Mouse (Mus musculus) right cerebral cortex, adult 2 months (tissue): ENCODE measurements around the gene Zfp989.
"Not testable (repeated sequence)": the region's sequence is repeated elsewhere in the genome, so short reads cannot be mapped to it uniquely, and the experiment has no call there.

Experiments
- DNase-seq, 2 experiments: peaks; one replicate each; pipeline ENCODE4 v3.0.0; 2021 to 2022; ENCODE audit warnings: low spot score in 2 of 2

Gene Zfp989

GRCm38 (mm10) chr4:146971757-146972156, at the start of gene Zfp989:
Gene Zfp989 (plus strand): TSS chr4:146971976.
- DNase-seq = peak in 1 of 2 experiments; percentile 1

DNA sequence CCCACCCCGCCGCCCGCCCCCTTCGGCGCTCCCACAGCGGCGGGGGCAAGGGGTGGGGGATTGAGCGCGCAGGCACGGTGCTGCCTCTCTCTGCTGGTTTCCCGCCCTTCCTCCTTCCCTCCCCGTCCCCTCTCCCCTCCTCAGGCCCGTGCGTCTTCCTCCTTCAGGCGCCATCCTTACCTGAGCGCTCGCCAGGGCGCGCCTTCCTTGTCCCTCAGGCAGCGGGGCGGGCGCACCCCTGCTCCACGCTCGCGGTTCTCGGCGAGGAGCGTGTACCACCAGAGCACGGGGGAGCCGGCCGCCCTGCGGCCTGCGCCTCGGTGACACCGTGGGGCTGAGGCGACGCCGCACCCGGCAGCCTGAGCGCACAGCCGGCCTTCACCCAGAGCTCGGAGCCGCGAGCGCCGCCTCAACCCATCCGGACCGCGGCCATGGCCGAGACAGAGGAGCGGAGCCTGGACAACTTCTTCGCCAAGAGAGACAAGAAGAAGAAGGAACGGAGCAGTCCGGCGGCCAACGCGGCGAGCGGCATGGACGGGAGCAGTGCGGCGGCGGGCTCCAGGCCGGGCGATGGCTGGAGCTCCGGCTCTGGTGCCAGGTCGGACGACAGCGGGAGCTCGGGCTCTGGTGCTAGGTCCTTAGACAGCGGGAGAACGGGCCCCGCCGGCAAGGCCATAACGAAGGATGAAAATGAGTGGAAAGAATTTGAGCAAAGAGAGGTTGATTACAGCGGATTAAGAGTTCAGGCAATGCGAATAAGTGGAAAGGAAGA, 39.3 kb upstream of the Zfp989 start:
- no peak for DNase-seq

DNA sequence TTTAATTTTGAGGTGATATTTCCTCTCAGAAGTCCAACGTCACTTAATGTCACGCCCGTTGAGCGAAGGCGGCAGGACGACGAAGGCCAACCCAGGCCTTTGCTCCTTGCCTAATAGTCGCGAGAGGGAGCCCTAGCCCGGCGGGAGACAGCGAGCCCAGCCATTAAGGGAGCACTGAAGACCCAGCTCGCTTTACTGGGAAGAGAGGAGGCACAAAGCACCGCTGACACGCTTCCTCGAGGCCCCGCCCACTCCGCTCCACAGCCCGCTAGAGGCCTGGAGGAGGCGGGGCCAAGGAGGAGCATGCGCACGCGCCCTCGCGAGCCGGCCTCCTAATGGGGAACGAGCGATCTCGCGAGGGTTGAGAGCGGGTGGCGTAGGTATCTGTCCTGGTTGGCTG, 30.1 kb upstream of the Zfp989 start:
- not testable (repeated sequence) for DNase-seq

GRCm38 (mm10) chr4:146976581-146976980, 4.8 kb downstream of the Zfp989 start:
- not testable (repeated sequence) for DNase-seq

- DNase-seq = not testable (repeated sequence)
Observed at GRCm38 (mm10) chr4:147018400-147018799, 46.6 kb downstream of the Zfp989 start.

DNA sequence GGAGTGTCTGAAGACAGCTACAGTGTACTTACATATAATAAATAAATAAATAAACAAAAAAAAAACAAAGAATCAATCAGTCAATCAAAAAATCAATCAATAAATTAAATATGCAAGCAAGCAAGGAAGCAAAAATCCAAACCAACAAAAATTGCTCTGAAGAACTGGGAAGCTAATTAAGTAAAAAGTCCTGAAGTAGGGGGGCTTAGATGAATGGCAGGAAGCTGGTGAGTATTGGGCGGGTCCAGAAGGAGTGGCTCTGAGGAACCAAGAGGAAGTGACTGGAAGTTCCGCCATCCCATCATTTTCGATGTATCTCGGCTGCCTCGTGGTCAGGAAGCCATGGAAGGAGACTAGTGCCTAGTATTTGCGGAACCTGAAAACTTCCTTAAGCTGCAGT, 49.8 kb downstream of the Zfp989 start, which contains the start of gene Rex2:
Gene Rex2, plus strand, starts transcription at position 301 of the 400 bp plus-strand sequence.
- not testable (repeated sequence) for DNase-seq

DNA sequence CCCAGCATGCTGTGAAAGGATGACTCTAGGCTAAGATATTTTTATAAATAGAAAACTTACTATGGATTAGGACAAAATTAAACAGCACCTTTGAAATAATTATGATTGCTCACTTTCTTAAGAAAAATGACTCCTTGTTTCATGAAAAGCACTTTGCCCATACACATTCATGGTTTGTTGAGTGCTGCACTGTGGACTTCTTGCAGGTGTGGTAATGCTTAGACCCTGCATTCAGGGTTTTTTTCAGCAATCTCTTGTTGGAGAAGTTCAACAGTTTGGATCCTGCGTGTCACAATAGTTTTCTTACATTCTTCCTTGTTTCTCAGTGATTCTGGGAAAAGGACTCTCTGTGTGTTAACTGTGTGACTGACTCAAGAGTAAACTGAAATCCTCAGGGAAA, 54.6 kb downstream of the Zfp989 start:
- DNase-seq = not testable (repeated sequence)

- not testable (repeated sequence) for DNase-seq
Observed at GRCm38 (mm10) chr4:147031308-147032036, 59.7 kb downstream of the Zfp989 start.
